Mouse (Mus musculus): ENCODE measurements around the gene Sept9.

The Sept9 gene

DNA sequence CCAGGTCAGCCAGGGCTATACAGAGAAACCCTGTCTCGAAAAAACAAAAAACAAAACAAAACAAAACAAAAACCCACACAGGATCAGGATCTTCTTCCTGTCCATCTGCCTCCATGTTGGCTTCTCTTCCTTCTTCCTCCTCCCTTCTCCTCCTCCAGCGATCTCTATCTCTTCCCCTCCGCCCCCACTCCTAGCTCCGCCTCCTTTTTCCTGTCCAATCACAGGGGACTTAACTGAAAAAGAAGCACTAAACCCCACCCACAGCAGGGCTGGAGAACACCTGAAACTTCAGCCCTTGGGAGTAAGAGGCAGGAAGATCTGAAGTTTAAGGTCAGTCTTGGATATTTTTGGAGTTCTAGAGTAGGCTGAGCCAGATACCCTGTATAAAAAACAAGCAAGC, 212.2 kb downstream of the Sept9 start:
- no peak for DNase-seq
